Mouse (Mus musculus): Measurements from ENCODE around the gene Alyref2.

GRCm38 (mm10) chr1:171459791-171460190, 43.5 kb upstream of the Alyref2 start:
- TF ChIP-seq POLR2A (IDR thresholded peaks at IDR 0.05; ENCODE audit: low read depth, low read length) (no peak), CTCF (conservative IDR thresholded peaks at IDR 0.05; ENCODE audit: insufficient read depth, insufficient read length, low read depth, low read length) (no peak)

Data from kidney, adult 2 months (tissue).